Mouse (Mus musculus) hindbrain, embryonic 12.5 days (tissue): ENCODE measurements around the gene Ghrl. TPM values are rescaled to one million over a fixed set of nuclear protein-coding genes. Genes with fewer than 3 reads are reported as not detected.
"Not testable (repeated sequence)": the region's sequence is repeated elsewhere in the genome, so short reads cannot be mapped to it uniquely, and the experiment has no call there.

ENCODE experiments used
- ATAC-seq: fragments of 200-750 bp; cut with Nextera tagmentation; 2 replicates; pipeline ENCODE4 v1.8.0; 2017; ENCODE audit warnings: moderate TSS enrichment; ENCODE audit not compliant: low FRiP score
- H3K27ac ChIP-seq: fragments of 300-500 bp; sonication (generic); 2 replicates; pipeline ENCODE4 v1.5.1; 2016; ENCODE audit warnings: mild to moderate bottlenecking
- H3K27me3 ChIP-seq: fragments of 300-500 bp; sonication (generic); 2 replicates; pipeline ENCODE4 v1.6.1; 2016; ENCODE audit warnings: mild to moderate bottlenecking
- H3K36me3 ChIP-seq: fragments of 300-500 bp; sonication (generic); 2 replicates; pipeline ENCODE4 v1.6.1; 2016; ENCODE audit warnings: mild to moderate bottlenecking
- H3K4me1 ChIP-seq: fragments of 300-500 bp; sonication (generic); 2 replicates; pipeline ENCODE4 v1.6.1; 2016
- H3K4me2 ChIP-seq: fragments of 300-500 bp; sonication (generic); replicated peaks from 2 replicates; pipeline ENCODE4 v1.6.1; 2016; ENCODE audit warnings: mild to moderate bottlenecking
- H3K4me3 ChIP-seq: fragments of 300-500 bp; sonication (generic); 2 replicates; pipeline ENCODE4 v1.5.1; 2016; ENCODE audit warnings: mild to moderate bottlenecking
- H3K9ac ChIP-seq: fragments of 300-500 bp; sonication (generic); 2 replicates; pipeline ENCODE4 v1.6.1; 2016; ENCODE audit warnings: mild to moderate bottlenecking, moderate library complexity
- H3K9me3 ChIP-seq: fragments of 300-500 bp; sonication (generic); replicated peaks from 2 replicates; pipeline ENCODE4 v1.6.1; 2016; ENCODE audit warnings: mild to moderate bottlenecking
- WGBS: fragments of 180-500 bp; shearing (Covaris S2); methylation state at CpG from one replicate; pipeline ENCODE4 v1.1.7; 2016; 5-methylcytosine and 5-hydroxymethylcytosine counted together
- polyA plus RNA-seq: library from polyadenylated mRNA; unstranded; fragments of >200 nt; fragmentation: Nextera tagmentation; extraction: Ambion mirVana; gene quantifications from 2 replicates; pipeline ENCODE4 v1.2.1, GENCODE M21; 2016

Gene Ghrl
- polyA plus RNA-seq, 1 experiment from 2014 or later: 0.49 TPM

- Histone ChIP-seq H3K9me3 (no peaks in the 10 kb centered on the region), H3K4me1 (no peaks in the 10 kb centered on the region), H3K4me2 (no peak overlapping the region), H3K36me3 (peaks cover 94% of the 10 kb centered on the region), H3K27ac (no peak overlapping the region), H3K4me3 (no peak overlapping the region), H3K27me3 (no peaks in the 10 kb centered on the region), H3K9ac (no peak overlapping the region)
- WGBS: 92% methylated on average over 3 of the region's 3 CpGs
- no peak for ATAC-seq
Measured at GRCm38 (mm10) chr6:113731296-113731695, 11.6 kb upstream of the Ghrl start.

- no peak overlapping the region for H3K4me2 ChIP-seq
- H3K27ac ChIP-seq: no peak overlapping the region
- WGBS: 92% methylated on average over 7 of the region's 7 CpGs
- H3K4me1 ChIP-seq: no peaks in the 10 kb centered on the region
- ATAC-seq: no peak
- peaks cover 85% of the 10 kb centered on the region for H3K36me3 ChIP-seq
- H3K4me3 ChIP-seq: no peak overlapping the region
- H3K27me3 ChIP-seq: no peaks in the 10 kb centered on the region
- no peaks in the 10 kb centered on the region for H3K9me3 ChIP-seq
- H3K9ac ChIP-seq: no peak overlapping the region
Measured at GRCm38 (mm10) chr6:113728181-113728580, 8.5 kb upstream of the Ghrl start.

- H3K4me1 ChIP-seq: no peaks in the 10 kb centered on the region
- no peaks in the 10 kb centered on the region for H3K27me3 ChIP-seq
- no peak overlapping the region for H3K27ac ChIP-seq
- peaks cover 56% of the 10 kb centered on the region for H3K36me3 ChIP-seq
- WGBS: 97% methylated on average over 4 of the region's 4 CpGs
- no peak overlapping the region for H3K9ac ChIP-seq
- H3K4me2 ChIP-seq: no peak overlapping the region
- ATAC-seq: no peak
- no peak overlapping the region for H3K4me3 ChIP-seq
- no peaks in the 10 kb centered on the region for H3K9me3 ChIP-seq
Measured at GRCm38 (mm10) chr6:113721061-113721460, 1.4 kb upstream of the Ghrl start.

GRCm38 (mm10) chr6:113717541-113717940, 2.1 kb downstream of the Ghrl start:
- no peak overlapping the region for H3K4me3 ChIP-seq
- H3K36me3 ChIP-seq: peaks cover 70% of the 10 kb centered on the region
- ATAC-seq: no peak
- H3K9ac ChIP-seq: no peak overlapping the region
- H3K9me3 ChIP-seq: no peaks in the 10 kb centered on the region
- H3K4me1 ChIP-seq: no peaks in the 10 kb centered on the region
- WGBS: 93% methylated on average over 3 of the region's 3 CpGs
- H3K4me2 ChIP-seq: no peak overlapping the region
- no peak overlapping the region for H3K27ac ChIP-seq
- H3K27me3 ChIP-seq: no peaks in the 10 kb centered on the region

GRCm38 (mm10) chr6:113714797-113715196, 4.9 kb downstream of the Ghrl start:
- H3K4me3 ChIP-seq: no peak overlapping the region
- H3K27ac ChIP-seq: no peak overlapping the region
- 65% methylated on average over 1 of the region's 1 CpGs for WGBS
- H3K4me1 ChIP-seq: no peaks in the 10 kb centered on the region
- no peaks in the 10 kb centered on the region for H3K27me3 ChIP-seq
- H3K36me3 ChIP-seq: peaks cover 83% of the 10 kb centered on the region
- ATAC-seq: no peak
- no peaks in the 10 kb centered on the region for H3K9me3 ChIP-seq
- no peak overlapping the region for H3K4me2 ChIP-seq
- H3K9ac ChIP-seq: no peak overlapping the region

GRCm38 (mm10) chr6:113714276-113714675, 5.4 kb downstream of the Ghrl start:
- Histone ChIP-seq H3K27me3 (no peaks in the 10 kb centered on the region), H3K4me3 (no peak overlapping the region), H3K36me3 (peaks cover 83% of the 10 kb centered on the region), H3K27ac (no peak overlapping the region), H3K9ac (no peak overlapping the region), H3K4me1 (no peaks in the 10 kb centered on the region), H3K4me2 (no peak overlapping the region), H3K9me3 (no peaks in the 10 kb centered on the region)
- WGBS: 93% methylated on average over 2 of the region's 2 CpGs
- ATAC-seq: no peak

- not testable (repeated sequence) for H3K9me3 ChIP-seq, H3K9ac ChIP-seq, H3K27ac ChIP-seq, H3K4me3 ChIP-seq, H3K27me3 ChIP-seq, H3K4me2 ChIP-seq, H3K4me1 ChIP-seq, ATAC-seq
- 94% methylated on average over 4 of the region's 5 CpGs for WGBS
- peaks cover 89% of the 10 kb centered on the region for H3K36me3 ChIP-seq
Measured at GRCm38 (mm10) chr6:113713389-113713788, 6.3 kb downstream of the Ghrl start.

GRCm38 (mm10) chr6:113712718-113713117, 7.0 kb downstream of the Ghrl start:
- Histone ChIP-seq H3K27me3 (no peaks in the 10 kb centered on the region), H3K9me3 (no peaks in the 10 kb centered on the region), H3K36me3 (peaks cover 92% of the 10 kb centered on the region), H3K4me3 (no peak overlapping the region), H3K9ac (no peak overlapping the region), H3K4me2 (no peak overlapping the region), H3K4me1 (no peaks in the 10 kb centered on the region), H3K27ac (no peak overlapping the region)
- WGBS: 96% methylated on average over 3 of the region's 3 CpGs
- ATAC-seq: no peak

- Histone ChIP-seq H3K27me3 (no peaks in the 10 kb centered on the region), H3K9ac (peak overlapping the region; percentile 86), H3K4me1 (peaks cover 17% of the 10 kb centered on the region), H3K36me3 (peaks cover 20% of the 10 kb centered on the region), H3K4me2 (peak overlapping the region; percentile 99), H3K9me3 (no peaks in the 10 kb centered on the region), H3K27ac (peak overlapping the region; percentile 89), H3K4me3 (peak overlapping the region; percentile 92)
- under 1% methylated on average over 106 of the region's 113 CpGs for WGBS
- ATAC-seq: peak; percentile 82
Measured at GRCm38 (mm10) chr6:113697222-113698205, 22.2 kb downstream of the Ghrl start.

- Histone ChIP-seq H3K4me3 (peak within 1 kb of the TSS; percentile 92), H3K36me3 (peaks cover 12% of the 10 kb centered on the region), H3K27me3 (no peaks in the 10 kb centered on the region), H3K27ac (peak within 1 kb of the TSS; percentile 89), H3K9me3 (no peaks in the 10 kb centered on the region), H3K9ac (peak within 1 kb of the TSS; percentile 86), H3K4me2 (peak within 1 kb of the TSS; percentile 99), H3K4me1 (peaks cover 17% of the 10 kb centered on the region)
- under 1% methylated on average over 58 of the region's 58 CpGs for WGBS
- peak; percentile 99 for ATAC-seq
Measured at GRCm38 (mm10) chr6:113696582-113697221, 23.0 kb downstream of the Ghrl start, which contains the start of gene Tatdn2. TSS of gene Tatdn2 (plus strand) at chr6:113697050.

GRCm38 (mm10) chr6:113695766-113696355, 23.8 kb downstream of the Ghrl start:
- ATAC-seq: no peak
- Histone ChIP-seq H3K27me3 (no peaks in the 10 kb centered on the region), H3K4me2 (peak overlapping the region; percentile 99), H3K36me3 (peaks cover 7% of the 10 kb centered on the region; the same call in 1 of the 2 replicates), H3K4me3 (no peak overlapping the region), H3K9me3 (no peaks in the 10 kb centered on the region), H3K27ac (no peak overlapping the region), H3K4me1 (peaks cover 19% of the 10 kb centered on the region), H3K9ac (no peak overlapping the region)
- 72% methylated on average over 4 of the region's 4 CpGs for WGBS

GRCm38 (mm10) chr6:113695203-113695602, 24.5 kb downstream of the Ghrl start:
- H3K27me3 ChIP-seq: no peaks in the 10 kb centered on the region
- no peak overlapping the region for H3K9ac ChIP-seq
- peaks cover 26% of the 10 kb centered on the region for H3K4me1 ChIP-seq
- H3K4me3 ChIP-seq: no peak overlapping the region
- H3K9me3 ChIP-seq: no peaks in the 10 kb centered on the region
- no peak for ATAC-seq
- H3K27ac ChIP-seq: no peak overlapping the region
- peaks cover 5% of the 10 kb centered on the region; the same call in 1 of the 2 replicates for H3K36me3 ChIP-seq
- WGBS: 79% methylated on average over 1 of the region's 1 CpGs
- H3K4me2 ChIP-seq: no peak overlapping the region
